Mouse (Mus musculus) fat pad, adult 2 months (tissue): ENCODE measurements around the gene Gins2.

Experiments
- DNase-seq: peaks from one replicate; pipeline ENCODE4 v3.0.0-alpha.2; 2011; ENCODE audit warnings: low read depth, low spot score; ENCODE audit errors: extremely low read depth

Gene Gins2

DNA sequence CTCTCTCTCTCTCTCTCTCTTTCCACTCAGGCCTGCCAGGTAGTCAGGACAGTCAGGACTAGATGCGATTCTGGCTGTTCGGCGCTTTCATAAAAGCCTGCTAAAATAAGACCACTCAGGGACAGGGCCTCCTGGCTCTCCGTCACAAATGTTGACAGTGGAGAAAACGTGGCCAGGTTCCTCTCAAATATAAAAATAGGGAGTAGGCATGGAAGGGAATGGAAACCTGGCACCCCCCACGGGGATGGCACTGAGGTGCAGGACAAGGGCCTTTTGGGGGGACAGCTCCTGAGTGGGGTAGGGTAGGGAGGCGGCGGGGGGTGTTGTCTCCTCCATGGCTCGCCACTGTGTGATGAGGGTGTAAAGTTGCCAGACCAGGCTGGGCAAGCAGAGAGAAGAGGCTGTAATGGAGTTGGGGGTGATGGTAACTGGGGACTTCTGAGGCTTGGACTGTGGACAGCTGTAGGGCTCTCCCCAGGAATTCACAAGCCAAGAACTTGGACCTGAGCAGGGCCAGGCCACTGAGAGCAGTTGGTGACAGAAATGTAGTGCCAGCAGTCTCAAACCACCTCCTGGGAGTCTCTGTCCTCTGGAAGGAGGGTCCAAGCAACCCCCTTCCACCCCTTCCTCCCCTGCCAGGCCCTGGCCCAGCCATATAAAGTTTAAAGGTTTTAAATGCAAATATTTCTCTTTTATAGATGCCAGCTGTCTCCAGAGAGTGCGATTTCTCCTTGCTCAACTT, 57.2 kb downstream of the Gins2 start:
- no peak for DNase-seq

DNA sequence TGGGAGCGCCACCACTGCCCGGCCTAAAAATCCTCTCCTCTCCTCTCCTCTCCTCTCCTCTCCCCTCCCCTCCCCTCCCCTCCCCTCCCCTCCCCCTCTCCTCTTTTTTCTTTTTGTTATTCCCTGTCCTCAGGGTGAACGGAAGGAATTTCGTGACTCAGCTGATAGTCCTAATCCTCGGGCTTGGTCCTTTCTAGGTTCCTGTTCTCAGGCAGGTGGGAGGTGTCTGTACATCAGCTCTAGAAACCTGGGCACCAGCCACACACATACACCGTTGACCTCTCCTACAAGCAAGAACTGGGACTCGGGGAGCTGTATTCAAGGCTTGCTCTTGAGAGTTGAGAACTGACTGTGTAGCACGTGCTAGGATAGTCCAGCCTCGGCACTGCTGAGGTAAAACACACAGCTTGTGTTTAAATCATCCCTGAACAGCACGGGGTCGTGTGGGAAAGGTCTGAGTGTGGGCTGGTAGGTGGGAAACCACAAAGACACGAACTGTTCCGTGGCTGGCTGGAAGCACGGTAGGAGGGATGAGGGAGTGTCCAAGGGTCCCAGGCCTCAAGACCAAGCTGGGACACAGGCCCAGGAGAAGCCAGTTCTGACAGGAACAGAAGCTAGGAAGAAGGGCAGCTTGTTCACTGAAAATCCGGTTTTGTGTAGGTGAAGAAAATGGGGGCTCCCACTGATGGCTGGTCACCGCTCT, 58.0 kb downstream of the Gins2 start:
- no peak for DNase-seq

DNA sequence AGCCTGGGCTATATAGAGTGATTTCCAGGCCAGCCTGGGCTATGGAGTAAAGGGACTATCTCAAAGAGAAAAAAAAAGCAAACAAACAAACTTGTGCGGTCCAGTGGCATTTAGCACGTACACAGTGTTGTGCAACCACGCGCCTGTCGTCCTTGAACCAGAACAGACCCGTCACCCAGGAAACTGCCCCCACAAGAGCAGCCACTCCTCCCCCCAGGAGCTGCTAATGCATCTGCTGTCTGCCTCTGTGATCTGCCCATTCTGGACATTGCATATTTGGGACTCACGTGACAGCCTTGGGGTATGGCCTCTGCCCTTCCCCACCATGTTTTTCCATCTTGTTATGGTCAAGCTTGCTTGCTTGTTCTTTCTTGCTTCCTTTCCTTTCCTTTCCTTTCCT, 59.9 kb downstream of the Gins2 start:
- no peak for DNase-seq
